Mouse (Mus musculus) CD8-positive naive resting alpha-beta T cell, adult 2 months (primary cell): ENCODE results near the gene Xrcc5.

ENCODE experiments used
- DNase-seq, 2 experiments: peaks; one replicate each; pipeline ENCODE4 v3.0.0; 2022; ENCODE audit warnings: low read depth in 2 of 2, low spot score in 2 of 2

Xrcc5 gene

DNA sequence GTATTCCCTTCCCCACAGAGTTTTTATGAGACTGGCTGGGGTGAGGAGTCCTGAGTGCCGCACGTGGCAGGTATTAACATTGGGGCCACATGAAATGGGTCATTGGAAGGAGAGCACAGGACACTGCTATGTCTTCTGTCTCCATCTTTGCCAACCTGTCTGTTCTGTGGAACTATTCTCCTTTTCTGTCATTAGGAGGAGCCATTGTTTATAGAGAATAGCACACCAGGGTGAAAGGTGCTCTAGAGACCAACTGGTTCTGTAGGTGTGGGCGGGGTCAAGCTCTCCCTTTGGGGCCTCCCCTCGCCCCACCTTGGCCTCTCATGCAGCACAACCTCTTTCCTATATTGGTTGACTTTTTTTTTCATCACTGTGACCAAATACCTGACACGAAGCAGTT lies 129.7 kb downstream of the Xrcc5 start:
- DNase-seq = no peak

DNA sequence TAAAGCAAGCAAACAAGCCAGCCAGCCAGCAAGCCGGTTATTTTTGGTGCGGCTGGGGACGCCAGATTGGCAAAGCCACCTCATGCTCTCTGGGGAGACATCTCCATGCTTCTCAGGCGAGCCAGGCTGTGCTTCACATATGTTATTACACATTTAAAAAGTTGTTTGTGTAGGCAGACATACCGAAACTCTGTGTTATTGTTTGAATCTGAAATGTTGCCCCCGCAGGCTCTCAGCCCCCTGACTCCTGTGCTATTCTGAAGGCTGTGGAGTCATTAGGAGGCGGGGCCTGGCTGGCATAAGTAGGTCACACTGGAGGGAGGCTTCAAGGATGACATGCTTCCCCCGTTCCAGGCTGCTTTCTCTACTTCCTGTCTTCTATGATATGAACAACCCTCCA lies 131.9 kb downstream of the Xrcc5 start:
- no peak for DNase-seq

DNA sequence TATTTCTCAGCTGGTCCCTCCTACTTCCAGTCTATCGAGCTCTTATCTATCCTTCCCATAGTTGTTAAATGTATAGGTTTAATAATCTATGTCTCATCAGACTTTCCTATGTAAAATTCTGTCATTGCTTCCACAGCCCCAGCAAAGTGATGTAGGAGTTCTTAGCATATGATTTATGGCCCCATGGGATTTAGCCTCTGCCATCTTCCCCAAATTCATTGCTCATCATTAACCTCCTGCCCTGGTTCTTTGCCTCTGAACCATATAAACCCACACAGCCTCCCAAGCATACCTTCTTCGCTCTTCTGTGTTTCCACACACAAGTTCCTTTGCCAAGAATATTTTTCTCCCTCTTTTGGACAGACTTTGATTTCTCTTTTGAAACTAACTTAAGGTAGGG lies 135.5 kb downstream of the Xrcc5 start:
- DNase-seq = no peak
